Mouse (Mus musculus): ENCODE measurements around the gene Tmem206.

The Tmem206 gene

DNA sequence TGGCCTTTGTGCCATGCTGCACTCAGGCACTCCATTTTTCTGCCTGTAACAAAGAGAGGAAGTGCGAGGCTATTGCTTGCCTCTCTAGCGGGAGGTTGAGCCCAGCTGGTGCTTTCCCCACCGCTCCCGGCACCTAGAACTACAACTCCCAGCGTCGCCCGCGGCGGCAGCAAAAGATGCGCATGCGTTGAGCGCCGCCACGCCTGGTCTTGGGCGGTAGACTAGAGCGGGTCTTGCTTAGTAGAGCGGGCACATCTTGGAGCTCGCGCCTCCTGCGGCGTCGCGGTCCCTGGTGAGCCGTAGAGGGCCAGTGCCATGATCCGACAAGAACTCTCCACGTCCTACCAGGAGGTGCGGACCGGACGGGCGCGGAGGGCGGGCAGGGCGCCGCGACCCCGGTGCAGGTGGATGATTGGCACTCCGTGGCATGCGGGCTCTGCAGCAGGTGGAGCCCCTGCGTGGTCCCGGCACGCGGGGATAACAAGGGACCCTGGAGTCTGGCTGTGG lies at the start of gene Tmem206:
Tmem206 (plus strand) TSS at position 187 of the 507 bp plus-strand sequence.
- peak; percentile 97 for DNase-seq

DNA sequence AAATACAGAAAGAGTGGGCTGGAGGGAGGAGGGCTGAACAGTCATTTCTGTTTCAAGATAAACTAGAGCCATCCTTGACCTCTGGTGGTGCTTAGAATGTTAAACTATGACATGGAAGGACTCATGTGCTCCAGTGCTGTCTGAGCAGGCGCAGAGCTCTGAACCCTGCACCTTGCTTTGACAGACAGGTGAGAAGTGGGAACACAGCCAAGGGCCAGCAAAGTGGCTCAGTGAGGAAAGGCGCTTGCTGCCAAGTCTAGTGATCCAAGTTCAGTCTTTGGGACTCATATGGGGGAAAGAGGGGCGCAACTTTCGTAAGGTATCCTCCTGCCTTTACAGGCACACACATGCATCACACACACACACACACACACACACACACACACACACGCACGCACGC lies 49.5 kb upstream of the Tmem206 start:
- DNase-seq: no peak

DNA sequence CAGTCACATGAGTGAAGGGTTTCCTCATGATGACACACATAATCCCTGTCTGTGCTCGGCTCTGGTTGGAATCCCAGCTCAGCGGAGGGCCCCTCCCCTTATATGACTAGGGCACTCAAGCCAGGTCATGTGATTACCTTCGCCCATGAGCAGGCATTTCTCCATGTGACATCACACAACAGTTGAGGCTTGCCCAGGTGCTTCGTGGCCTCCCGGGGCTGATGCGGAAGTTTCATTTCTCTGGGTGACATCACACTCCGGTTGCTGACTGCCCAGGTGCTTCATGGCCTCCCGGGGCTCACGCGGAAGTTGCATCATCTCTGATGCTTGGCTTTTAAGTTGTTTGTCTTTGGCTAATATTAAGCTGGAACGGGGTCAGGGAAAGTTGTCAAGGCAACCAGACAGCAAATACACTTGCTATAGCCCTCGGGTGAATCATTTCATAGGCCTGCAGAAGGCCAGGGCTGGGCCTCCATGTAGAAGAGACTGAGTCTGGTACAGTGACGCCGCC lies 48.1 kb upstream of the Tmem206 start:
- peak; percentile 28 to 62 for DNase-seq

DNA sequence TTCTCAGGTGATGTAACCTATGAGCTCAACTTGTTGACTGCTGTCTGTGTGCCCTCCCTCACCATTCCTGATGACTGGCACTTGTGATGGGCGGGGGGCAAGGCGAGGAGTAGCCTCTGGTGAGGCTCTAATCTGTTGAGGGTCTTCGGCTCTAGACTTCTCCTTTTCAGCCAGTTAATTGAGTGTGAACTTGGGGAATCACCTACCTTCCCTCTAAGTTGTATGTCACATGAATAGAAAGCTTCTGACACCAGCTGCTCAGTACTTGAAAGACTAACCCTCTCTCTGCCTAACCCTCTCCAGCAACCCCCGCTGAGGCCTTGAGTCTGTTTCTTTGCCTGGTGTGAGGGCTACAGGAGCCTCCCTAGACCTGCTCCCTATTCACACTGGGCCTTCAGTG lies 47.4 kb upstream of the Tmem206 start:
- DNase-seq: no peak

DNA sequence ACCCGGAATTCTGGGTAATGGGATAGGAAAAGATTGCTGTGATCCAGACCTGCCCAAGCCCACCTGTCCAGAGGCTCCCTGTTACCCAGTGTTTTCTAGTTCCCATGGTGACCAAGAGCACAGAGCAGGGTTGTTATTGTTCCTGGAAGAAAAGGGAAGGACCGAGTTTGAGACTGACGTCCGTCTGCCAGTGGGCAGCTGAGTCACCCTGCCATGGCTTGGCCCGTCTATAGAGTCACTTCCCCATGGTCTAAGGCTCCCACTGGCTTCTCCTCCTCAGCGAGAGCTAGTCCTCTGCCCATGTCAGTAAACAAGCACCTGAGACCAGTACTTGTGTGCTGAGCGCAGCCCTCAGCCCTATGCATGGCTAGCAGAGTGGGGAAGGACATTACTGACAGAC lies 44.5 kb upstream of the Tmem206 start:
- DNase-seq: no peak

DNA sequence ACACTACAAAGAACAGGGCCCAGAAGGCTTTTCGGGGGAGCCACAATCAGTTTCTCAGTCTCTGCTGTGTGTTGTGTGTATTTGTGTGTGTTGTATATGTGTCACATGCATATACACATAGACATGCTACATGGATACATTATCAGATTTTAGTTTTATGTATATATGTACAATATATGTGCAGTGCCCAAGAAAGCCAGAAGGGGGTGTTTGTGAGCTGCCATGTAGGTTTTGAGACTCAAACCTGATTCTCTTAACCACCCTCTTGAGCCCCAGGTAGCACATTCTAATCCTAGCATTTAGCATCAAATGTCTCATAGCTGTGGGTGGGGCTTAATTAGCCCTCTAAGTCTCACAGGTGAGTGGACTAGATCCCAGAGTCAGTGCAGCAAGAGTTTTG lies 43.4 kb upstream of the Tmem206 start:
- DNase-seq: no peak

DNA sequence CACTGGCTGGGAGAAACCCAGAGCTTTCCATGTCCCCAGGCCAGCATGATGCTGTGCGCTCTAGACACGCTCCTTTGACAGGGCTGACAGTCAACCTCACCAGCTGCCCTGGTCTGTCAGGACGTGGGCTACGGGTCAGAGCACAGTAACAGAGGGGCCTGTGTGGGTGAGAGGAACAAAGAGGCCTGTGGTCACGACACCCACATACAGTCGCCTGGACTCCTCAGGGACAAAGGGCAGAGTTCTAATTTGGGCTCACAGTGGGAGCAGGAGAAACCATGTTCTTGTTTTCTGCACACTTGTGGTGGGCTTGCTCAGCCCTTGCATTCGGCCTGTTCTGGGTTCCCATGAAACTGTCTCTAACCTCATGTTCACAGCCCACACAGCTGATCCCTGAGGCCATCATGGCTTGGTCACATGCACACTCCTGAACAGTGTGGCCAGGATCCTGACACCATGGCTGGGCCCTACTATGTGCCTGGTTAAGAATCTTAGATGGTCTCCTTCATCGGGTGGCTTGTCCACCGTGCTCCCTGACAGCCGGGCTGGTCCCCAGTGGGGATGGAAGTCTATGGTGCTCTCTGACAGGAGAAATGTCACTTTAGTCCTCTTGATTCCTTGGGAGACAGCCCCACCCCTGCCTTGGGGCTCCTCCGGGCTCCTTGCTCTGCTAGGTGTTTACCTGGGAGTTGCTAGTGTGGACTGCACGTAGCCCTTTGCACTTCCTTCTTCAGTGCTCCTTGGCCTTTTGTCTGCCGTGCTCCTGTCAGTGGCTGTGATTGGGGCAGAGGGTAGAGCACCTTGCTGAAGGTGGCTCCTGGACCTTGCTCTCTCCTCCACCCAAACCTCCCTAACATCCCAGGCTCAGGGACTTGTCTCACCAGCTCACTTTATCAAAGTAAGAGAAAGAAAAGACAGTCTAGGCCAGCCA lies 42.3 kb upstream of the Tmem206 start:
- DNase-seq: no peak

DNA sequence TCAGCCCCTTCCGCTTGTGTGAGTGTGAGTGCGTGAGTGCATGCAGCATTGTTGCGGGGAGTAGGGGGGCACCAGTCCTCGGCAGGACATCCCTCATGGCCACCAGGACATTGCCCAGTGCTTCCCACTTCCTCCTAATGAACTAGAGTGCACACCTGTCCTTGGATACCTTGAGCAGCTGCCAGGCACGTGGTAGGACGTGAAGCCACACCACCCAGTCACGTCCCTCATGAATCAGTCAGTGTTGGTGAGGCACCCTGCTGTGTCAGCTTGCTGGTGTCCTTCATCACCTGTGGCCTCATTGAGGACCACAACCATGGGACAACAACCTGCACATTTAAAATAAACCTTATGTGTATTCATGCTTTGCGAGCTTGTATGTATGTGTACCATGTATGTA lies 41.2 kb upstream of the Tmem206 start:
- DNase-seq: no peak

DNA sequence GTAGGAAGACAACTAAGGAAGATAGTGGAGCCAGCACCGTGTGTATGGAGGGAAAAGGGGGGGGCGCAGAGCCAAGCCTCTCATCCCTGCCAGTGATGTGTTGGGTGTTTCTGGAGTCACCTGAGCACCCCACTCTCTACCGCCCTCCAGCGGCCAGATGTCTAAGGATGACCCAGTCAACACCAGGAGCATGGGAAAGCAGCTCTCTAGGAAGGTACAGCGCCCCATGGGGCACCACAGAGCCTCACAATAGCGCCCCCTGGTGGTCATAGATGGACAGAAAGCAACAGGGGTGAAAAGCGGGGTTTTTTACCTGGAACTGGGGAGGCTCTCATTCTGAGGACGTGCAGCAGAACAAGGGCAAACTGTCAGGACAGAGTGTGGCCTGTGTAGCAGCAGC lies 37.0 kb upstream of the Tmem206 start:
- peak; percentile 75 to 82 for DNase-seq

DNA sequence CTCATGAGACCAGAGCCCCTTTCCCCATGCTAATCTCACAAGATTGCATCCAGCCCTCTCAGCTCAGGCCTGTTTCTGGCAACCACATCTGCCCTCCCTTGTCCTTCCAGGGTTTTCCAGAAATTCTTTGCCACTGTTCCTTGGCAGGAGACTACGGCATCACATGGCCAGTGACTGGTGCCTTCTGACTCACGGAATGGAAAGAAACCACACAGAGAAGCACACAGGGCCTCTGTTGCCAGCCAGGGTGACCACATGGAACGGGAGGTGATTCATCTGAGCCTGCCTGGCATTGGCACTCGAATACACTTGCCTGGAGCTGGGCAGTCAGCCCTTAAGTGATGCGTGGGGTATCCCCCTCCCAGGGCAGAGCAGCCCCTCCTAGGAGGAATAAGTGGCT lies 33.4 kb upstream of the Tmem206 start:
- DNase-seq: no peak

DNA sequence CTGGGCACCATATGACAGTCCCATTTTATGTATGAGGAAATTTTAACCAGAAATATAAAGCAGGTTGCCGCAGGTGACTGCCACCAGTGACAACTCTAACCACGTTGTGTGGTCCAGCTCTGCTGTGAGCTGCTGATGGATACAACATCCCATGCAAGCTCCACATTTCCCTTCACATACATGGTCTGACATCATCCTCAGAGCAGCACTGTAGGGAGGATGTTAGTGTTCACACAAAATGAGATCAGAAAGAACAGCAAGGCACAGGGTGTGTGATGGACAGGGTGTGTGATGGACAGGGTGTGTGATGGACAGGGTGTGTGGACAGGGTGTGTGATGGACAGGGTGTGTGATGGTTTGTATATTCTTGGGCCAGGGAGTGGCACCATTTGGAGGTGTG lies 32.7 kb upstream of the Tmem206 start:
- no peak for DNase-seq

DNA sequence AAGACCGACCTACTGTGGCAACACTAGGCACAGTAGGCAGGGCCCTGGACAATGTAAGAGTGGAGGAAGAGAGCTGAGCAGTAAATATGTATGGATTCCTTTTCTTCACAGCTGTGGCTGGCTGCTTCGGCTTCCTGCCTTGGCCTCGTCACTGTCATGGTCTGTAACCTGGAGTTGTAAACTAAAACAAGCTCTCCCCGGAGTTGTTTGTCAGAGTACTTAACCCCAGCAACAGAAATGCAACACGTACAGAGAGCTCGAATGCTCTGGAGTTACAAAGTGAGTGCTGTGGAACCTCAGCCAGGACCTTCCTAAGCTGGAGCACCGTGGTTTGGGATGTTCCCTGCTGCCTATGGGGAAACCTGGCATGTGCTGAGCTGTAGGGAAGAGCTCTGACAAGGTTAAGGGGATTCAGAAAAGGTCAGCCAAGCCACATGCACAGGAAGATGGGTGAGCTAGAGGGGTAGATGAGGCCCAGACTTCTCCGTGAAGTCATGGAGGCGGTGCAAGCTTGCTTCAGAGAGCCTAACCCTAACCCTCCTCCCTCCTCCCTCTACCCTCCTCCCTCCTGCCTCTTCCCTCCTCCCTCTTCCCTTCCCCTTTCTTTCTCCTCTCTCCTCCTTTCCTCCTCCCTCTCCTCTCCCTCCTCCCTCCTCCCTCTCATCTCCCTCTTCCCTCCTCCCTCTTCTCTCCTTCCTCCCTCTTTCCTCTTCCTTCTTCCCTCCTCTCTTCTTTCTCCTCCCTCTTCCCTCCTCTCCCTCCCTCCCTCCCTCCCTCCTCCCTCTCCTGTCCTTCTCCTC lies 31.5 kb upstream of the Tmem206 start:
- DNase-seq: no peak

DNA sequence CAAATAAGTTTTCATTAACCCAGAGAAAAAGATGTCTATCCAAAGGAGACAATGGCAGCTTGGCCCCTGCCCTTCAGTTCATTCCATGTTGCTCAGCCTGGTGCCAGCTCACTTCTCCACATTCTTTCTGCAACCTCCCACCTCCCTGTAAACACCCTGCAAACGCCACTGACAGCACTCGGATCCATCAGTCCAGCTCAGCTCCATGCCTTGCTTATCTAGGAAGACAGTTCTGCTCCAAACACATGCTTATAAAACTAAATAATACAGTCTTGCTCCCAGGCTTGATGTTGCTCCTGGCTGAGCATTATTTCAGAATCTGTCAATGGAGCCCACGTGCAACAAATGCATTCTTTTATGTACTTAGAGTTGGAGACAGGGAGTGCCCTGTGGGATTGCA lies 29.9 kb upstream of the Tmem206 start:
- DNase-seq: no peak

DNA sequence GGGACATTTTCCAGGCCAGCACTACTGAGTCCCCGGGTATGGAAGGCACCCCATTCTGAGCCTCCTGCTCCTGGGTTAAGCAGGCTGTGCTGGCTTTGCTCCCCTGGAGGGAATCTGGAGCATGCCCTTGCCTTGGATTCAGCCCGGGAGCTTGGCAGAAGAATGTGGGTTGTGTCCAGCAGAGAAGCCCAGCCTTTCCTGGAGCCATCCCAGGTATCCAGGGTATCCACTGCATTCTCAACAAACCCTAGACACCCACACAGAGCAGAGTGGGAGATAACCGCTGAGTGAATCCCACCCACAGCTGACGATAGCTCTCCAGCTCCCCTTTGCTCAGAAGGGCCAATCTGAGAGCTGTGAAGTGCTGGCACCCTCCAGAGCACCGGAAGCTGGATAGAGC lies 29.3 kb upstream of the Tmem206 start:
- DNase-seq: peak; percentile 47 to 61

DNA sequence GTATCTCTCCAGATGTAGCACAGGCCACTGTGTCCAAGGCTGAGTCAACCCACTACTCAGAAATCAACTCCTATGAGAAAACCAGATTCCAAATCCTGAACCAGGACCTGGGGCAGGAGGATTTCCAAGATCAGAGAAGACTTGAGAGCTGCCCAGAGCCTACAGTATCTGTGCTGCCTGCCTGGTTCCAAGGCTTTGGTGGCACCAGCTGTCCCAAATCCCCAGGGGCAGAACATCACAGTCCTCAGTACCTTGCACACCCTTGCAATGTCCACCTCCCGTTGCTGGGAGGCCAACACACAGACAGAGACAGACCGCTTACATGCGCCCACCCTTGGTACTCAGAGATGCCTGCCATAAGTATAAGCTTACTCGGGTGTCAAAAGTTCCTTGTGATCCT lies 27.4 kb upstream of the Tmem206 start:
- DNase-seq: no peak

DNA sequence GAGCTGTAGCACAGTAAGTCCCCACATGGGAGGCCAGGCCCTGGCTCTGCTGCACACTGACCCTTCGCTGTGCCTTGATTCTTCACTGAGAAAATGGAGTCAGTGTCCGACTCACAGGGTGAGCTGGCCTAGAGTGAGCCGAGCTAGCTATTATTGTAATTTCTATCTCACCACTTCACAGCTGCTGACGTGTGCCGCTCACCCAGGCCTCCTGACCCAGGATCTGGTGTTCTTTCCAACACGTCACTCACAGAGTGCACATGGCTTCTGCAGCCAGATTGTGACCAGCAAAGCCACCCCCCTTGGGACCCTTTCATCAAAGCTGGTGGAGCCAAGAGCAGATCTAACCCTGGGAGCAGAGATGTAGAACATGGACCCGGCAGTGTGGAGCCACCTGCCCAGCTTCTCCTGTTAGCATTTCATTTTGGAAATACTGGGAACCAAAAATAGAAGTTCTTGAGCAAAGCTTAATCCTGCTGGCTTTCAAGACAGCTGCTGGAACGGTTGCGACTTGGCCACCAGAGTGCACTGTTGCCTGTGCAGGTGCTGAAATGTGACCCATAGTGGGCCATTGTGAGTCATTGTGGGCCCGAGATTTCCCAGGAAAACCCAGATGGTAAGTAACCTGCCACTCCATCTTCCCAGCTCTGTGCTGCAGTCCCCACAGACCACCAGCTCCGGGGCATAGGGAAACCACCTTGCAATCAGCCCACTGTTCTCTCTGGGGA lies 26.3 kb upstream of the Tmem206 start:
- DNase-seq: peak; percentile 72 to 76

DNA sequence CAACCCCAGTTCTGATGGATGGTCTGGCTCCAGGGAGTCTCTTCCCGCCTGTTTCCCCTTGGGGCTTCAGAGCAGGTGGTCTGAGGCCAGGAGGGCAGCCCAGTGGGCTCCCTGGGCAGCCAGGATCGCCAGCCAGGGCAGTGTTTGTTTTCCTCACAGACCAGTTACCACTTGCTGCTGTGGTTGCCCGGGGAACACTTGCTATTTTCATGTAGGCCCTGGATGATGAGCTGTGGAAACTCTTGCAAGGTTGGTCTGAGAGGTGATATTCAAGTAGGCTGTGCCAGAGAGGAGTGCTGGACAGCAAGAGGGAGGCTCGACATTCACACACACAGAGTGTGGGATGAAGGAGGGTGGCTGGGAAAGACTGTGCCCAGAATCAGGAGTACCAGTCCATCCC lies 23.8 kb upstream of the Tmem206 start:
- no peak for DNase-seq

DNA sequence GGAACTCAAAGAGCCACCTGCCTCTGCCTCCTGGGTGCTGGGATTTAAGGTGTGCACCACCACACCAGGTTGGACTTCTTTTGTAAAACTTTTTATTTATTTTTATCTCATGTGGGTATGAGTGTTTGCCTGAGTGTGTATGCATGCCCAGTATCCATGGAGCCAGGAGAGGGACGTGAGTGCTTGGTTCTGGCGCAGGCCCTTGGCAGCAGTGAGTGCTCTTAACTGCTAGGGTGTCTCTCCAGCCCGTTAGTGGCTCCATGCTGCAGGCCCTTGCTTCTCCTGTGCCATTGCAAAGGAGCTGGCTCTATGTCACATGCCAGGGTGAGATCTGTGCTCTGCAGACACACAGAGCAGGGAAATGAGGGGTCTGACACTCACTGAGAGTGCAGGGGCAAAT lies 22.0 kb upstream of the Tmem206 start:
- no peak for DNase-seq

DNA sequence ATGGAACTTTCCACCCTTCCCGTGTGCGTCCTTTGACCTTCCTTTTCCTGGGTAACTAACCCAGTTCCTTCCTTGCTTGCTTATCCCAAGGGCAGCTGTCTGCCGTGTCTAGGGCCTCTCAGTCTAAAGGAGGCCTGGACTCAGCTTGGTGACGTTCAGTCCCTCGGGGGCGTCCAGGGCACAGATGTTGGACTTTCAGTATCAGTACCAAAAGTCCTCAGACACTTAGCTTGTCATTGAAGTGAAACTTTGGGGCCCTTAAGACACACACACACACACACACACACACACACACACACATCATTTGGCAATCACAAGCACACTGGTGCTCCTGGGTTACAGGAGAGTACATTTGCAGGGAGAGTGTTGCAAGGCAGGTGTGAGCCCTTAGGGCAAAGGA lies 21.5 kb upstream of the Tmem206 start:
- DNase-seq: no peak

DNA sequence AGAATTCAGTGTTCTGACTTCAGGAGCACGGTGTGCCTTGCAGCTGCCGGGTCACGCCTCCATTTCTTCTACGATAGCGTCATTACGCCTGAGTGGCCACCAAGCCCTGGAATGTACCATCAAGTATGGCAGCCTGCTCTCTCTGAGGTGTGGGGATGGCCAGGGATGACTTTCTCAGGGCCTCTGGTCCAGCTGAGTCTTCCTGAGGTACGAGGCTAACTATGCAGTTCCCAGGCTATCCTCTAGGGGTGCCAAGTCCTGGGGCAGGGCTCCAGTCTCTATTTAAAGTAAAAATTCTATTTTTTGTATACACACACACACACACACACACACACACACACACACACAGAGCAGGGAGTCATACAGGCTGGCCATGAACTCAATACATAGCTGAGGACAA lies 20.1 kb upstream of the Tmem206 start:
- peak in 1 of 2 experiments; percentile 58 for DNase-seq

DNA sequence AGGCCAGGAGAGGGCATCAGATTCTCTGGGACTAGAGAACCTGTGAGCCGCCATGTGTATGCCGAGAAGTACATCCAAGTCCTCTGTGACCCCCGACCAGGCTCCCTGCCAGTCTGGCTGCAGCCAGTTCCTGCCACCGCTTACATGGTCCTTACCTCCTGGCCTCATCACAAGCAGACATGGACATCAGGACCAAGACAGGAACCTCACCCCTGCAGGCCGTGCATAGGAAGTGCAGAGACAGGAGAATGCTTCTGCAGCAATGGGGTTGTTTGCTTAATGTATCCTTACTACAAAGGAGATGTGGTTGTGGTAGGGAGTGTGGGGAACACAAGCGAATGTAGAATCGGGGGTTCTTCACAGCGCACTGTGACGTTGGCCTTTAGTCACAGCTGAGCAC lies 19.4 kb upstream of the Tmem206 start:
- no peak for DNase-seq

DNA sequence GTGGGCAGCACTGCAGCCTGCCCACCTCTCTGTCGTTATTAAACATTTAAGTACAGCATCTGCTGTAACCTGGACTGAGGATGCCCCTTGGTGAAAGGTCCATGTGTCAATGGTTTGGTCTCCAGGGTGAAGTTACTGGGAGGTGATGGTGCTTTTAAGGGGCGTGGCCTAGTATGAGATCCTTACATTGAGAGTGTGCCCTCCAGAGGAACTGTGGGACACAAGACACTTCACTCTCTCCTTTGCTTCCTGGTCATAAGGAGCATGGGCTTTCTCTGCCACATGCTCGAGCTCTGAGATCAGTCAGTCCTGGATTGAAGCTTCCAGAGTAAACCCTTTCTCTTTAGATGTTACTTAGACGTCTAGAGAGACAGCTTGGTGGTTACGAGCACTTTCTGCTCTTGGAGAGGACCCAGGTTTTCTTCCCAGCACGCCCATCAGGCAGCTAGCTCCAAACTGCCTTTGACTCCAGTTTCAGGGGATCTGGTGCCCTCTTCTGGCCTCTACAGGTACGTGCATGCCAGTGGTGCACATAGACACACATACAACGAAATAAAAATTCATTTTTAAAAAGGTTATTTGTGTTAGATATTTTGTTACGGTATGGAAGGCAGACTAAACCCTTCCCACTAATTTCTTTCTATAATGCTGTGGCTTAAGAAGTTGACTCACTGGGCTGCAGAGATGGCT lies 17.8 kb upstream of the Tmem206 start:
- no peak for DNase-seq

Data from kidney, postnatal 4 days (tissue).